Mouse (Mus musculus) right cerebral cortex, postnatal 10 days (tissue): ENCODE measurements around the gene H2-T22.

ENCODE experiments used
- DNase-seq, 2 experiments: peaks; one replicate each; pipeline ENCODE4 v3.0.0; 2021; ENCODE audit warnings: low spot score in 2 of 2

H2-T22 gene

GRCm38 (mm10) chr17:35998545-35999305 lies 43.8 kb downstream of the H2-T22 start:
- no peak for DNase-seq

GRCm38 (mm10) chr17:35997713-35998510 lies 44.6 kb downstream of the H2-T22 start:
- no peak for DNase-seq

GRCm38 (mm10) chr17:35996949-35997348 lies 45.6 kb downstream of the H2-T22 start:
- peak; percentile 93 to 95 for DNase-seq

- DNase-seq, result no peak
Observed at GRCm38 (mm10) chr17:35994879-35995240, 47.7 kb downstream of the H2-T22 start.

GRCm38 (mm10) chr17:35994175-35994878 lies 48.2 kb downstream of the H2-T22 start:
- DNase-seq, result peak; percentile 90 to 91

- peak; percentile 84 to 86 for DNase-seq
Observed at GRCm38 (mm10) chr17:35993675-35994074, 48.9 kb downstream of the H2-T22 start.

GRCm38 (mm10) chr17:35991781-35992180 lies 50.8 kb downstream of the H2-T22 start:
- DNase-seq, result no peak
